Mouse (Mus musculus): ENCODE measurements around the gene Cnbd2. TPM values are rescaled to one million over a fixed set of nuclear protein-coding genes. Genes with fewer than 3 reads are reported as not detected.

The Cnbd2 gene
- polyA plus RNA-seq, 1 experiment from 2014 or later, result 5.5 TPM

GRCm38 (mm10) chr2:156309948-156310347 is 2.2 kb upstream of the Cnbd2 start:
- 93% methylated on average over 5 of the region's 5 CpGs for WGBS
- no peak overlapping the region for H3K4me2 ChIP-seq (replicated peaks; ENCODE audit: low read depth, low read length)
- peaks cover 5% of the 10 kb centered on the region; the same call in 1 of the 2 replicates for H3K4me1 ChIP-seq (ENCODE audit: insufficient read depth, low read length)
- H3K4me3 ChIP-seq (ENCODE audit: low read length), result no peak overlapping the region
- H3K36me3 ChIP-seq (ENCODE audit: insufficient read depth, low read length), result peaks cover 11% of the 10 kb centered on the region
- no peaks in the 10 kb centered on the region for H3K27me3 ChIP-seq (ENCODE audit: insufficient read depth, low read length)
- H3K27ac ChIP-seq (ENCODE audit: low read length), result no peak overlapping the region
- no peak overlapping the region for H3K9ac ChIP-seq (replicated peaks; ENCODE audit: low read length)
- H3K9me3 ChIP-seq (ENCODE audit: low read length), result no peaks in the 10 kb centered on the region
- ATAC-seq (ENCODE audit: low FRiP score, low TSS enrichment), result no peak

GRCm38 (mm10) chr2:156310455-156310854 is 1.6 kb upstream of the Cnbd2 start:
- Histone ChIP-seq H3K4me3 (ENCODE audit: low read length) (no peak overlapping the region), H3K4me2 (replicated peaks; ENCODE audit: low read depth, low read length) (no peak overlapping the region), H3K27ac (ENCODE audit: low read length) (no peak overlapping the region), H3K27me3 (ENCODE audit: insufficient read depth, low read length) (no peaks in the 10 kb centered on the region), H3K36me3 (ENCODE audit: insufficient read depth, low read length) (peaks cover 7% of the 10 kb centered on the region), H3K4me1 (ENCODE audit: insufficient read depth, low read length) (peaks cover 5% of the 10 kb centered on the region; the same call in 1 of the 2 replicates), H3K9ac (replicated peaks; ENCODE audit: low read length) (no peak overlapping the region), H3K9me3 (ENCODE audit: low read length) (no peaks in the 10 kb centered on the region)
- 94% methylated on average over 5 of the region's 5 CpGs for WGBS
- ATAC-seq (ENCODE audit: low FRiP score, low TSS enrichment), result no peak

GRCm38 (mm10) chr2:156310945-156311344 is 1.2 kb upstream of the Cnbd2 start:
- no peaks in the 10 kb centered on the region for H3K9me3 ChIP-seq (ENCODE audit: low read length)
- H3K36me3 ChIP-seq (ENCODE audit: insufficient read depth, low read length), result peaks cover 6% of the 10 kb centered on the region
- no peaks in the 10 kb centered on the region for H3K27me3 ChIP-seq (ENCODE audit: insufficient read depth, low read length)
- WGBS, result 84% methylated on average over 5 of the region's 5 CpGs
- ATAC-seq (ENCODE audit: low FRiP score, low TSS enrichment), result no peak
- H3K4me3 ChIP-seq (ENCODE audit: low read length), result no peak overlapping the region
- H3K27ac ChIP-seq (ENCODE audit: low read length), result no peak overlapping the region
- no peak overlapping the region for H3K9ac ChIP-seq (replicated peaks; ENCODE audit: low read length)
- peak overlapping the region; percentile 84; the same call in 1 of the 2 replicates for H3K4me2 ChIP-seq (replicated peaks; ENCODE audit: low read depth, low read length)
- H3K4me1 ChIP-seq (ENCODE audit: insufficient read depth, low read length), result peaks cover 5% of the 10 kb centered on the region; the same call in 1 of the 2 replicates

GRCm38 (mm10) chr2:156311441-156311840 is 658 bp upstream of the Cnbd2 start:
- Histone ChIP-seq H3K4me3 (ENCODE audit: low read length) (peak overlapping the region; percentile 57), H3K4me2 (replicated peaks; ENCODE audit: low read depth, low read length) (peak overlapping the region; percentile 84), H3K27ac (ENCODE audit: low read length) (peak overlapping the region; percentile 96), H3K9me3 (ENCODE audit: low read length) (no peaks in the 10 kb centered on the region), H3K9ac (replicated peaks; ENCODE audit: low read length) (peak overlapping the region; percentile 75), H3K36me3 (ENCODE audit: insufficient read depth, low read length) (peaks cover 6% of the 10 kb centered on the region), H3K4me1 (ENCODE audit: insufficient read depth, low read length) (peaks cover 5% of the 10 kb centered on the region; the same call in 1 of the 2 replicates), H3K27me3 (ENCODE audit: insufficient read depth, low read length) (no peaks in the 10 kb centered on the region)
- ATAC-seq (ENCODE audit: low FRiP score, low TSS enrichment), result no peak
- WGBS, result 20% methylated on average over 8 of the region's 8 CpGs

GRCm38 (mm10) chr2:156311841-156312291 is 233 bp upstream of the Cnbd2 start:
- H3K9me3 ChIP-seq (ENCODE audit: low read length), result no peaks in the 10 kb centered on the region
- peak overlapping the region; percentile 96 for H3K27ac ChIP-seq (ENCODE audit: low read length)
- H3K36me3 ChIP-seq (ENCODE audit: insufficient read depth, low read length), result peaks cover 6% of the 10 kb centered on the region
- no peaks in the 10 kb centered on the region for H3K27me3 ChIP-seq (ENCODE audit: insufficient read depth, low read length)
- peak overlapping the region; percentile 57 for H3K4me3 ChIP-seq (ENCODE audit: low read length)
- under 1% methylated on average over 38 of the region's 53 CpGs for WGBS
- H3K4me1 ChIP-seq (ENCODE audit: insufficient read depth, low read length), result peaks cover 5% of the 10 kb centered on the region; the same call in 1 of the 2 replicates
- peak overlapping the region; percentile 84 for H3K4me2 ChIP-seq (replicated peaks; ENCODE audit: low read depth, low read length)
- peak; percentile 73 for ATAC-seq (ENCODE audit: low FRiP score, low TSS enrichment)
- H3K9ac ChIP-seq (replicated peaks; ENCODE audit: low read length), result peak overlapping the region; percentile 75

GRCm38 (mm10) chr2:156313153-156313552 is 1.1 kb downstream of the Cnbd2 start:
- ATAC-seq (ENCODE audit: low FRiP score, low TSS enrichment), result no peak
- Histone ChIP-seq H3K4me3 (ENCODE audit: low read length) (peak overlapping the region; percentile 57), H3K27ac (ENCODE audit: low read length) (no peak overlapping the region), H3K9ac (replicated peaks; ENCODE audit: low read length) (peak overlapping the region; percentile 75), H3K9me3 (ENCODE audit: low read length) (no peaks in the 10 kb centered on the region), H3K27me3 (ENCODE audit: insufficient read depth, low read length) (no peaks in the 10 kb centered on the region), H3K4me2 (replicated peaks; ENCODE audit: low read depth, low read length) (peak overlapping the region; percentile 84), H3K4me1 (ENCODE audit: insufficient read depth, low read length) (peaks cover 5% of the 10 kb centered on the region; the same call in 1 of the 2 replicates), H3K36me3 (ENCODE audit: insufficient read depth, low read length) (peaks cover 6% of the 10 kb centered on the region)
- WGBS, result 57% methylated on average over 3 of the region's 3 CpGs

GRCm38 (mm10) chr2:156314811-156315210 is 2.7 kb downstream of the Cnbd2 start:
- WGBS, result 98% methylated on average over 6 of the region's 6 CpGs
- H3K4me2 ChIP-seq (replicated peaks; ENCODE audit: low read depth, low read length), result no peak overlapping the region
- H3K4me1 ChIP-seq (ENCODE audit: insufficient read depth, low read length), result peaks cover 5% of the 10 kb centered on the region; the same call in 1 of the 2 replicates
- H3K9me3 ChIP-seq (ENCODE audit: low read length), result no peaks in the 10 kb centered on the region
- peaks cover 6% of the 10 kb centered on the region for H3K36me3 ChIP-seq (ENCODE audit: insufficient read depth, low read length)
- no peak overlapping the region for H3K4me3 ChIP-seq (ENCODE audit: low read length)
- H3K27ac ChIP-seq (ENCODE audit: low read length), result no peak overlapping the region
- no peak overlapping the region for H3K9ac ChIP-seq (replicated peaks; ENCODE audit: low read length)
- no peaks in the 10 kb centered on the region for H3K27me3 ChIP-seq (ENCODE audit: insufficient read depth, low read length)
- ATAC-seq (ENCODE audit: low FRiP score, low TSS enrichment), result no peak

GRCm38 (mm10) chr2:156318491-156318890 is 6.4 kb downstream of the Cnbd2 start:
- Histone ChIP-seq H3K9me3 (ENCODE audit: low read length) (no peaks in the 10 kb centered on the region), H3K27me3 (ENCODE audit: insufficient read depth, low read length) (no peaks in the 10 kb centered on the region), H3K36me3 (ENCODE audit: insufficient read depth, low read length) (peaks cover 6% of the 10 kb centered on the region), H3K27ac (ENCODE audit: low read length) (no peak overlapping the region), H3K9ac (replicated peaks; ENCODE audit: low read length) (no peak overlapping the region), H3K4me3 (ENCODE audit: low read length) (no peak overlapping the region), H3K4me2 (replicated peaks; ENCODE audit: low read depth, low read length) (no peak overlapping the region), H3K4me1 (ENCODE audit: insufficient read depth, low read length) (no peaks in the 10 kb centered on the region; the same call in 1 of the 2 replicates)
- ATAC-seq (ENCODE audit: low FRiP score, low TSS enrichment), result no peak

- Histone ChIP-seq H3K4me3 (ENCODE audit: low read length) (no peak overlapping the region), H3K9ac (replicated peaks; ENCODE audit: low read length) (no peak overlapping the region), H3K4me1 (ENCODE audit: insufficient read depth, low read length) (peaks cover 14% of the 10 kb centered on the region), H3K36me3 (ENCODE audit: insufficient read depth, low read length) (no peaks in the 10 kb centered on the region), H3K27me3 (ENCODE audit: insufficient read depth, low read length) (no peaks in the 10 kb centered on the region), H3K27ac (ENCODE audit: low read length) (no peak overlapping the region), H3K9me3 (ENCODE audit: low read length) (no peaks in the 10 kb centered on the region), H3K4me2 (replicated peaks; ENCODE audit: low read depth, low read length) (no peak overlapping the region)
- WGBS, result 92% methylated on average over 6 of the region's 6 CpGs
- no peak for ATAC-seq (ENCODE audit: low FRiP score, low TSS enrichment)
Measured at GRCm38 (mm10) chr2:156321538-156321937, 9.4 kb downstream of the Cnbd2 start.

- ATAC-seq (ENCODE audit: low FRiP score, low TSS enrichment), result peak; percentile 70; the same call in 1 of the 2 replicates
- no peak overlapping the region for H3K4me3 ChIP-seq (ENCODE audit: low read length)
- no peaks in the 10 kb centered on the region for H3K27me3 ChIP-seq (ENCODE audit: insufficient read depth, low read length)
- H3K27ac ChIP-seq (ENCODE audit: low read length), result peak overlapping the region; percentile 67
- H3K9me3 ChIP-seq (ENCODE audit: low read length), result no peaks in the 10 kb centered on the region
- 23% methylated on average over 6 of the region's 6 CpGs for WGBS
- peaks cover 14% of the 10 kb centered on the region for H3K4me1 ChIP-seq (ENCODE audit: insufficient read depth, low read length)
- no peaks in the 10 kb centered on the region for H3K36me3 ChIP-seq (ENCODE audit: insufficient read depth, low read length)
- H3K4me2 ChIP-seq (replicated peaks; ENCODE audit: low read depth, low read length), result peak overlapping the region; percentile 30
- H3K9ac ChIP-seq (replicated peaks; ENCODE audit: low read length), result no peak overlapping the region; the same call in none of the 2 replicates
Measured at GRCm38 (mm10) chr2:156324116-156324588, 12.1 kb downstream of the Cnbd2 start.
